ENCODE assay signal across 21 mouse cellular contexts in the genomic region with DNA sequence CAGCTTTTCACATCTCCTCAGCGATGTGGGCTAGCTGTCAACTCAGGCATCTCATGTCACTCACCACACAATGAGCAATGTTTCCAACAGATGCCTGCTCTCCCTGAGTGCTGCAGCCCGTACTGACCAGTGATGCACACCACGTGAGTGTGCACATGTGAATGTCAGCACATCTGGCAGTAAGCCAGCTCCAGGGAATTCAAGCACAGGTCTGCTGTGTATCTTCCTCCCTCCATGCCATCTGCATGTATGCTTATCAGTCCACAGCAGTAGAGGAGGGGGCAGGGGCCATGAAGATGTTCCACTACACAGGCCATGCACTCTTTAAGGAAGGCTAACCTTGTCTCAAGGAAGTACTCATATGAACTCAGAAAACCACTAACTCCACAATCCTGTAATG.
DNase-seq lines count a peak whose midpoint lies in the region; ATAC-seq and TF ChIP-seq lines count a peak whose summit lies in the region.
"Had no signal": no experiment of that assay in that cellular context is flagged by ENCODE, and none has a peak within 500 bp of the region (broad histone marks: within the 10 kb centered on the region; RNA-seq: fewer than 3 reads in every experiment).

No protein-coding gene starts in this region.

- H3K36me3 ChIP-seq in heart, embryonic 14.5 days (ENCODE audit: control insufficient read depth, insufficient read depth, low read length), result no peaks in the 10 kb centered on the region
- no peaks in the 10 kb centered on the region for H3K36me3 ChIP-seq in hindbrain, postnatal 0 days (ENCODE audit: insufficient read depth, low read length)
- H3K36me3 ChIP-seq in hindbrain, embryonic 10.5 days, result no peaks in the 10 kb centered on the region
- H3K36me3 ChIP-seq: embryonic facial prominence, embryonic 15.5 days; hindbrain, embryonic 13.5 days; limb, embryonic 13.5 days; liver, embryonic 13.5 days had no signal

- no peak for DNase-seq in heart, adult 8-10 months (ENCODE audit: low spot score)
- DNase-seq in hindbrain, postnatal 0 days (ENCODE audit: low spot score), result peak; percentile 23
- no peak for DNase-seq in hindbrain, embryonic 10.5 days (ENCODE audit: low spot score)
- DNase-seq in 416B (ENCODE audit: low read depth), result peak; percentile 43
- peak; percentile 16 for DNase-seq in NIH3T3 (ENCODE audit: low read depth)
- no peak for DNase-seq in urinary bladder, postnatal 36 days (ENCODE audit: low spot score in 2 of 2)
- DNase-seq: adrenal gland, adult 8-10 months; cerebellum, adult 9-11 months; layer of hippocampus, postnatal 36 days; liver, embryonic 13.5 days; right cerebral cortex, postnatal 25 days; thymus, adult 2 months had no signal

- WGBS in heart, embryonic 14.5 days, result 14% methylated on average over 3 of the region's 3 CpGs
- 41% methylated on average over 3 of the region's 3 CpGs for WGBS in hindbrain, postnatal 0 days
- WGBS in hindbrain, embryonic 10.5 days, result 73% methylated on average over 3 of the region's 3 CpGs

- H3K4me1 ChIP-seq in heart, embryonic 14.5 days (ENCODE audit: control insufficient read depth in 2 of 2, insufficient read depth in 2 of 2, low read length in 2 of 2), result peaks cover 6 to 16% of the 10 kb centered on the region in 2 experiments
- no peaks in the 10 kb centered on the region for H3K4me1 ChIP-seq in hindbrain, postnatal 0 days (ENCODE audit: insufficient read depth, low read length)
- H3K4me1 ChIP-seq in hindbrain, embryonic 10.5 days (replicated peaks), result peaks cover 9% of the 10 kb centered on the region
- H3K4me1 ChIP-seq: liver, embryonic 13.5 days had no signal

- H3K9me3 ChIP-seq in heart, embryonic 14.5 days (ENCODE audit: control insufficient read depth, low read length), result peaks cover 4% of the 10 kb centered on the region; the same call in 1 of the 2 replicates
- no peaks in the 10 kb centered on the region for H3K9me3 ChIP-seq in hindbrain, postnatal 0 days (ENCODE audit: low read length)
- 0 out of 2 replicates have a peak, but pooled peaks cover 7% of the 10 kb centered on the region for H3K9me3 ChIP-seq in hindbrain, embryonic 10.5 days
- H3K9me3 ChIP-seq: embryonic facial prominence, embryonic 15.5 days; hindbrain, embryonic 13.5 days; limb, embryonic 13.5 days; liver, embryonic 13.5 days had no signal

- no peak overlapping the region for H3K9ac ChIP-seq in heart, embryonic 14.5 days (ENCODE audit: low read length)
- no peak overlapping the region for H3K9ac ChIP-seq in hindbrain, postnatal 0 days (replicated peaks; ENCODE audit: low read length)
- H3K9ac ChIP-seq: embryonic facial prominence, embryonic 15.5 days; hindbrain, embryonic 13.5 days; limb, embryonic 13.5 days; liver, embryonic 13.5 days had no signal

- no peak overlapping the region for H3K4me3 ChIP-seq in heart, embryonic 14.5 days (ENCODE audit: control insufficient read depth in 1 of 2, insufficient read depth in 1 of 2, low read depth in 1 of 2, low read length in 2 of 2)
- no peak overlapping the region for H3K4me3 ChIP-seq in hindbrain, postnatal 0 days (ENCODE audit: low read length)
- no peak overlapping the region for H3K4me3 ChIP-seq in hindbrain, embryonic 10.5 days
- H3K4me3 ChIP-seq: embryonic facial prominence, embryonic 15.5 days; hindbrain, embryonic 13.5 days; limb, embryonic 13.5 days; liver, embryonic 13.5 days had no signal

- no peaks in the 10 kb centered on the region for H3K27me3 ChIP-seq in heart, embryonic 14.5 days (ENCODE audit: control insufficient read depth, insufficient read depth, low read length)
- no peaks in the 10 kb centered on the region for H3K27me3 ChIP-seq in hindbrain, postnatal 0 days (ENCODE audit: insufficient read depth, low read length)
- no peaks in the 10 kb centered on the region for H3K27me3 ChIP-seq in hindbrain, embryonic 10.5 days (ENCODE audit: insufficient read depth, poor library complexity, severe bottlenecking)
- H3K27me3 ChIP-seq: embryonic facial prominence, embryonic 15.5 days; hindbrain, embryonic 13.5 days; liver, embryonic 13.5 days; Patski had no signal

- H3K27ac ChIP-seq in heart, embryonic 14.5 days (replicated peaks in 1 of 2; ENCODE audit: control insufficient read depth in 1 of 2, insufficient read depth in 1 of 2, low read depth in 2 of 2, low read length in 2 of 2), result peak overlapping the region in 1 of 2 experiments; percentile 30; a peak in 1 of 4 replicates
- H3K27ac ChIP-seq in hindbrain, postnatal 0 days, result no peak overlapping the region
- H3K27ac ChIP-seq in hindbrain, embryonic 10.5 days, result no peak overlapping the region
- H3K27ac ChIP-seq: embryonic facial prominence, embryonic 15.5 days; hindbrain, embryonic 13.5 days; limb, embryonic 13.5 days; liver, embryonic 13.5 days had no signal

- peak; percentile 51 for ATAC-seq in heart, embryonic 14.5 days (ENCODE audit: insufficient number of reproducible peaks, insufficient read depth, low FRiP score, low read depth)
- no peak for ATAC-seq in hindbrain, postnatal 0 days
- ATAC-seq: forebrain, embryonic 16.5 days; intestine, postnatal 0 days; lung, postnatal 0 days; Patski had no signal

- H3K4me2 ChIP-seq in heart, embryonic 14.5 days (ENCODE audit: low read length), result no peak overlapping the region
- H3K4me2 ChIP-seq in hindbrain, postnatal 0 days (ENCODE audit: low read depth, low read length), result no peak overlapping the region
- H3K4me2 ChIP-seq: embryonic facial prominence, embryonic 15.5 days; hindbrain, embryonic 13.5 days; limb, embryonic 13.5 days; liver, embryonic 13.5 days; midbrain, embryonic 11.5 days had no signal

- TF ChIP-seq CTCF in hindbrain, postnatal 0 days (IDR thresholded peaks at IDR 0.05; ENCODE audit: low read depth), result no peak

Comparison
In these comparisons a context has a peak if more than half of its experiments do, and no peak if none do; other contexts are left out.
1. DNase-seq: peak in hindbrain, postnatal 0 days (single experiment), 416B (single experiment) and NIH3T3 (single experiment); none in heart, adult 8-10 months (single experiment), hindbrain, embryonic 10.5 days (single experiment) and urinary bladder, postnatal 36 days (0 of 2).